Mouse (Mus musculus): ENCODE results near the gene Slc16a6.

The Slc16a6 gene

DNA sequence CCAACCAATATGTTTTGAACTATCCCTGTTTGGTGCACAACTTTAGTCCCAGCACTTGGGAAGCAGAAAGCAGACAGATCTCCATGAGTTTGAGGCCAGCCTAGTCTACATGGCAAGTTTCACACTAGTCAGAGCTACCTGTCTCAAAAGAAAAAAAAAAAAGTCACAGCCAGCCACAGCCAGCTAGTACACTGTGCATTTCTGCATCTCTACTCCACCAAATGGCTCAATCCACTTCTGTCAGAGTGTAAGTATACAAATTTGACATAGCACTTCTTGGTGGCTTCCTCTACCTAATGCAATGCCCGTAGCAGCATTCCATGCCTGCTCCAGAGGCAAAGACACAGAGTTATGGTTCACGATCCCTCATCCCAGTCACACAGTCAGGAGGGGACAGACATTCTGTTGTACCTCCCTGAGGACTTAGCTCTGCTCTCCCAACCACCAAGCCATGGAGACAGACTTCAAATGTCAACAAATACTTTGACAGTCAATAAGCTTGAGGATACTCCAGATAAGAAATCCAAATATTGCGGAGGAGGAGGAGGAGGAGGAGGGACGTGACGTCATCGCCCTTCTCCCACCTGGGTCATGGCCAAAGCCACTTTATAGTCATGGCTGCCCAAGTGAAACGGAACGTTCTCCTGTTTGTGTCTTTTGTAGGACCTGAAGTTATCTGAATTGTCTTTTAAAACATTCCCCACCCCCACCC, 56.5 kb downstream of the Slc16a6 start:
- no peak for DNase-seq (ENCODE audit: inconsistent ontology term)

DNA sequence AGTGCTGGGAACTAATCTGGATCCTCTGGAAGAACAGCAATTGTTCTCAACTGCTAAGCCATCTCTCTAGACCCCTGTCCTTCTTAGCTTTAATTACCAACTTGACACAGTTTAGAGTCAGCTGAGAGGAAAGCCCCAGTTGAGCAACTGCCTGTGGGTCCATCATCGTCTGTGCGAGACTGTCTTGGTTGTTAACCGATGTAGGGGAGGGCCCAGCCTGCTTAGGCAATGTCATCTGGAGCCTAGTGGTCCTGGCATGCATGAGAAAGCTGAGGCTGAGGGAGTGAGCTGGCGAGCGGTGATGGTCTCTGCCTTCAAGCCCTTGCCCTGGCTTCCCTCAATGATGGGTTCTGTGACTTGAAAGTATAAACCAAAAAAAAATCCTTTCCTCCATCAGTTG, 58.6 kb downstream of the Slc16a6 start:
- no peak for DNase-seq (ENCODE audit: inconsistent ontology term)

DNA sequence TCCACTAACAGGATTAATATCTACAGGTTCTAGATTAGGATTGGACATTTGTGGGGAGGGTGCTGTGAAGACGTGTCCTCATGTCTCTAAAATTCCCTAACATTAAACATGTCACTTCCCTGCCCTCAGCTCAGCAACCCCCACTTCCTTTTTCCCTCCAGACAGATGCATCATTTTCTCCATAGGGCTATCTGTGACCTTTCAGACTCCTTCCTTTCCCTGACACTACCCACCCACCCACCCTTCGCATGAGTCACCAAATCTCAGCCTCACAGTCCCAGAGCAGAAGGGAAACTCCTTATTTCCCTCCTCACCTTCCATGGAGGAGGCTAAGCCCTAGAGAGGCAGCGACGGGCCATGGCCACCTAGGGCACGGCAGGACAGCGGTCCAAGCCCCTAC, 59.8 kb downstream of the Slc16a6 start, which contains the start of gene 9930022D16Rik:
Gene 9930022D16Rik (plus strand): TSS at position 301 of the 400 bp plus-strand sequence.
- no peak for DNase-seq (ENCODE audit: inconsistent ontology term)

DNA sequence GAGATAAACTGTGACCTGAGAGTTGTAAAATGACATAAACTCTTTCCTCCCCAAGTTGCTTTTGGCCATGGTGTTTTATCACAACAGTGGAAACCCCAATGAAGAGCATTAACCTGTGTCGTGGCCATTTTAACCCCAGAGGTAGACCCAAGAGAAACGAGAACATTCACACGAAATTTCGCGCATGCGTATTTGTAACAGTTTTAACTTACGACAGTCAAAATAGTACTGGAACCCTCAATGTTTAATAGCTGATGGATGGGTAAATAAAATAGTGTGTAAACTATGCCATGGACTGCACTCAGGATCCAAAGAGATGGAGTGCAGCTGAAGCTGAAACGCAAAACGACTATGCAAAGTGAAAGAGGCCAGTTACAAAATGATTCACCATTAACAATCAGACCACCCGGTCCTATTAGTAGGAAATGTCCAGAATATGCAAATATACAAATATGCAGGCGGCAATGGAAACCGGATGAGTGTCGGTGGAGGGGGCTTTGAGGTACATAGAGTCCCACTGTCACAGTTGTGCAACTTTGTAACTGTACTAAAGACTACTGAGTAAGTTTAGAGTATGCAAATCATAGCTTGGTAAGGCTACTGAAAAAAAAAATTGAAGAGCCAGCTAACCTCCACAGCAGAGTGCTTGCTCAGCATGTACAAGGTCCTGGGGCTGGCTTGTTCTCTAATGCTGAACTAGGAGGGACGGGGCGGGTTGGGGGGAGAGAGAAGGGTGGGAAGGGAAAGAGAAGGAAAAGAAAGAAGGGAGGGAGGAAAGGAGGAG, 63.0 kb downstream of the Slc16a6 start:
- DNase-seq (ENCODE audit: inconsistent ontology term): no peak

DNA sequence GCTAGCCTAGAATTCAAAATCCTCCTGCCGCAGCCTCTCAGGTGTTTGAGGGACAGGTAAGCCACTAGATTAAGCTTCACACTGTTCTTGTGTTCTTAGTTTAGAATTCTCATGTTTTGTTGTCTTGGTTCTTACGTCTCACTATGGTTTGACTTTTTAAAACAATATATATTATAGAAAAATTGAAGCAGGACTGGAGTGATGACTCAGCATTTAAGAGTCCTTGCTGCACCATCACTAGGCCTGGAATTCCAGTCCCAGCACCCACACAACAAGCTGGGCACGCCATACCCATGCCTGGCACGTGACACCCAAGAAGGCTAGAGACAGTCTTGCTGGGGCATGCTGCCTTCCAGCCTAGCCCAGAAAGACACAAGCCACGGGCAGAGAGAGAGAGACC, 67.0 kb downstream of the Slc16a6 start:
- no peak for DNase-seq (ENCODE audit: inconsistent ontology term)

All from Muller cell, postnatal 12 days (primary cell).